Mouse (Mus musculus) midbrain, embryonic 12.5 days (tissue): Measurements from ENCODE around the gene Adprh. TPM values are rescaled to one million over a fixed set of nuclear protein-coding genes. Genes with fewer than 3 reads are reported as not detected.
"Not testable (repeated sequence)": the region's sequence is repeated elsewhere in the genome, so short reads cannot be mapped to it uniquely, and the experiment has no call there.

Source experiments
- ATAC-seq: fragments of 200-750 bp; cut with Nextera tagmentation; 2 replicates; pipeline ENCODE4 v1.8.0; 2017; ENCODE audit warnings: low read depth, moderate TSS enrichment, moderate library complexity; ENCODE audit not compliant: low FRiP score
- H3K27ac ChIP-seq: fragments of 300-500 bp; sonication (generic); replicated peaks from 2 replicates; pipeline ENCODE4 v1.5.1; 2016; ENCODE audit warnings: mild to moderate bottlenecking
- H3K27me3 ChIP-seq: fragments of 300-500 bp; sonication (generic); 2 replicates; pipeline ENCODE4 v1.6.1; 2016; ENCODE audit warnings: mild to moderate bottlenecking
- H3K36me3 ChIP-seq: fragments of 300-500 bp; sonication (generic); 2 replicates; pipeline ENCODE4 v1.6.1; 2016
- H3K4me1 ChIP-seq: fragments of 300-500 bp; sonication (generic); 2 replicates; pipeline ENCODE4 v1.6.1; 2016
- H3K4me2 ChIP-seq: fragments of 300-500 bp; sonication (generic); replicated peaks from 2 replicates; pipeline ENCODE4 v1.6.1; 2016; ENCODE audit warnings: mild to moderate bottlenecking, moderate library complexity
- H3K4me3 ChIP-seq: fragments of 300-500 bp; sonication (generic); 2 replicates; pipeline ENCODE4 v1.5.1; 2016; ENCODE audit warnings: mild to moderate bottlenecking
- H3K9ac ChIP-seq: fragments of 300-500 bp; sonication (generic); replicated peaks from 2 replicates; pipeline ENCODE4 v1.6.1; 2016; ENCODE audit warnings: mild to moderate bottlenecking, moderate library complexity
- H3K9me3 ChIP-seq: fragments of 300-500 bp; sonication (generic); 2 replicates; pipeline ENCODE4 v1.6.1; 2016; ENCODE audit warnings: mild to moderate bottlenecking
- WGBS: fragments of 180-500 bp; shearing (Covaris S2); methylation state at CpG from one replicate; pipeline ENCODE4 v1.1.7; 2016; 5-methylcytosine and 5-hydroxymethylcytosine counted together
- polyA plus RNA-seq: library from polyadenylated mRNA; unstranded; fragments of >200 nt; fragmentation: Nextera tagmentation; extraction: Ambion mirVana; gene quantifications from 2 replicates; pipeline ENCODE4 v1.2.1, GENCODE M21; 2016

Adprh gene
- polyA plus RNA-seq, 1 experiment from 2014 or later, result 138 TPM

GRCm38 (mm10) chr16:38448458-38448857 lies 4.0 kb downstream of the Adprh start:
- Histone ChIP-seq H3K9me3 (no peaks in the 10 kb centered on the region), H3K27me3 (no peaks in the 10 kb centered on the region), H3K4me1 (peaks cover 18% of the 10 kb centered on the region), H3K27ac (no peak overlapping the region), H3K36me3 (peaks cover 70% of the 10 kb centered on the region), H3K9ac (no peak overlapping the region), H3K4me2 (no peak overlapping the region), H3K4me3 (no peak overlapping the region)
- no peak for ATAC-seq
- 94% methylated on average over 12 of the region's 12 CpGs for WGBS

GRCm38 (mm10) chr16:38447366-38447765 lies 5.1 kb downstream of the Adprh start:
- H3K36me3 ChIP-seq, result peaks cover 79% of the 10 kb centered on the region
- H3K4me1 ChIP-seq, result peaks cover 14% of the 10 kb centered on the region
- no peak overlapping the region for H3K4me3 ChIP-seq
- H3K9ac ChIP-seq, result no peak overlapping the region
- no peak overlapping the region for H3K27ac ChIP-seq
- H3K27me3 ChIP-seq, result no peaks in the 10 kb centered on the region
- no peaks in the 10 kb centered on the region for H3K9me3 ChIP-seq
- 89% methylated on average over 21 of the region's 21 CpGs for WGBS
- no peak overlapping the region for H3K4me2 ChIP-seq
- ATAC-seq, result no peak

GRCm38 (mm10) chr16:38446141-38446540 lies 6.4 kb downstream of the Adprh start:
- H3K27me3 ChIP-seq, H3K9ac ChIP-seq, H3K4me1 ChIP-seq, H3K4me2 ChIP-seq, H3K4me3 ChIP-seq, H3K9me3 ChIP-seq, ATAC-seq, H3K27ac ChIP-seq: not testable (repeated sequence)
- peaks cover 83% of the 10 kb centered on the region for H3K36me3 ChIP-seq
- 98% methylated on average over 2 of the region's 2 CpGs for WGBS

GRCm38 (mm10) chr16:38445576-38445975 lies 6.9 kb downstream of the Adprh start:
- no peak for ATAC-seq
- 97% methylated on average over 20 of the region's 20 CpGs for WGBS
- Histone ChIP-seq H3K9ac (no peak overlapping the region), H3K36me3 (peaks cover 83% of the 10 kb centered on the region), H3K27ac (no peak overlapping the region), H3K4me1 (0 out of 2 replicates have a peak, but pooled peaks cover 6% of the 10 kb centered on the region), H3K27me3 (no peaks in the 10 kb centered on the region), H3K4me2 (no peak overlapping the region), H3K4me3 (no peak overlapping the region), H3K9me3 (no peaks in the 10 kb centered on the region)

- H3K9me3 ChIP-seq, result no peaks in the 10 kb centered on the region
- 0 out of 2 replicates have a peak, but pooled peaks cover 3% of the 10 kb centered on the region for H3K4me1 ChIP-seq
- H3K27me3 ChIP-seq, result no peaks in the 10 kb centered on the region
- 96% methylated on average over 1 of the region's 1 CpGs for WGBS
- no peak overlapping the region for H3K27ac ChIP-seq
- no peak for ATAC-seq
- H3K4me2 ChIP-seq, result no peak overlapping the region
- no peak overlapping the region for H3K9ac ChIP-seq
- H3K4me3 ChIP-seq, result no peak overlapping the region
- peaks cover 78% of the 10 kb centered on the region for H3K36me3 ChIP-seq
Observed at GRCm38 (mm10) chr16:38445046-38445445, 7.5 kb downstream of the Adprh start.

- Histone ChIP-seq H3K9ac (no peak overlapping the region), H3K36me3 (peaks cover 67% of the 10 kb centered on the region)
- 97% methylated on average over 7 of the region's 7 CpGs for WGBS
Observed at GRCm38 (mm10) chr16:38443721-38444464, 8.6 kb downstream of the Adprh start.

GRCm38 (mm10) chr16:38442216-38442615 lies 10.3 kb downstream of the Adprh start:
- no peak for ATAC-seq
- H3K9ac ChIP-seq, result no peak overlapping the region
- H3K4me1 ChIP-seq, result no peaks in the 10 kb centered on the region
- no peak overlapping the region for H3K27ac ChIP-seq
- H3K4me2 ChIP-seq, result no peak overlapping the region
- peaks cover 50% of the 10 kb centered on the region for H3K36me3 ChIP-seq
- no peak overlapping the region for H3K4me3 ChIP-seq
- 87% methylated on average over 8 of the region's 8 CpGs for WGBS
- H3K9me3 ChIP-seq, result no peaks in the 10 kb centered on the region
- H3K27me3 ChIP-seq, result no peaks in the 10 kb centered on the region

More at GRCm38 (mm10) chr16:38443721-38444464, 8.6 kb downstream of the Adprh start:
- no peak for ATAC-seq
- Histone ChIP-seq H3K4me1 (no peaks in the 10 kb centered on the region), H3K27ac (no peak overlapping the region), H3K4me2 (no peak overlapping the region), H3K4me3 (no peak overlapping the region), H3K27me3 (no peaks in the 10 kb centered on the region), H3K9me3 (no peaks in the 10 kb centered on the region)

GRCm38 (mm10) chr16:38441611-38442010 lies 10.9 kb downstream of the Adprh start:
- Histone ChIP-seq H3K9ac (no peak overlapping the region), H3K9me3 (no peaks in the 10 kb centered on the region), H3K27me3 (no peaks in the 10 kb centered on the region), H3K4me1 (no peaks in the 10 kb centered on the region), H3K27ac (no peak overlapping the region), H3K4me2 (no peak overlapping the region), H3K36me3 (peaks cover 44% of the 10 kb centered on the region), H3K4me3 (no peak overlapping the region)
- WGBS, result 88% methylated on average over 5 of the region's 5 CpGs
- ATAC-seq, result no peak

- H3K4me2 ChIP-seq, result no peak overlapping the region
- H3K4me1 ChIP-seq, result no peaks in the 10 kb centered on the region
- no peaks in the 10 kb centered on the region for H3K27me3 ChIP-seq
- H3K36me3 ChIP-seq, result peaks cover 32% of the 10 kb centered on the region
- no peak overlapping the region for H3K4me3 ChIP-seq
- H3K27ac ChIP-seq, result no peak overlapping the region
- ATAC-seq, result no peak
- no peak overlapping the region for H3K9ac ChIP-seq
- WGBS, result 88% methylated on average over 6 of the region's 6 CpGs
- no peaks in the 10 kb centered on the region for H3K9me3 ChIP-seq
Observed at GRCm38 (mm10) chr16:38440403-38440802, 12.1 kb downstream of the Adprh start.

GRCm38 (mm10) chr16:38439190-38439589 lies 13.3 kb downstream of the Adprh start:
- ATAC-seq, result no peak
- WGBS, result 85% methylated on average over 1 of the region's 1 CpGs
- H3K27me3 ChIP-seq, result no peaks in the 10 kb centered on the region
- H3K9me3 ChIP-seq, result no peaks in the 10 kb centered on the region
- H3K4me2 ChIP-seq, result no peak overlapping the region
- H3K36me3 ChIP-seq, result peaks cover 20% of the 10 kb centered on the region
- H3K4me1 ChIP-seq, result no peaks in the 10 kb centered on the region
- no peak overlapping the region for H3K27ac ChIP-seq
- no peak overlapping the region for H3K4me3 ChIP-seq
- H3K9ac ChIP-seq, result no peak overlapping the region

GRCm38 (mm10) chr16:38434295-38434795 lies 18.2 kb downstream of the Adprh start:
- H3K4me3 ChIP-seq, result no peak overlapping the region
- no peaks in the 10 kb centered on the region for H3K27me3 ChIP-seq
- H3K9ac ChIP-seq, result no peak overlapping the region
- WGBS, result 87% methylated on average over 4 of the region's 4 CpGs
- no peaks in the 10 kb centered on the region for H3K36me3 ChIP-seq
- no peaks in the 10 kb centered on the region for H3K9me3 ChIP-seq
- no peaks in the 10 kb centered on the region for H3K4me1 ChIP-seq
- no peak overlapping the region for H3K27ac ChIP-seq
- no peak for ATAC-seq
- no peak overlapping the region for H3K4me2 ChIP-seq

- Histone ChIP-seq H3K27ac (no peak overlapping the region), H3K36me3 (no peaks in the 10 kb centered on the region), H3K27me3 (no peaks in the 10 kb centered on the region), H3K9ac (no peak overlapping the region), H3K4me2 (no peak overlapping the region), H3K4me3 (no peak overlapping the region), H3K4me1 (no peaks in the 10 kb centered on the region), H3K9me3 (no peaks in the 10 kb centered on the region)
- ATAC-seq, result no peak
- 89% methylated on average over 8 of the region's 8 CpGs for WGBS
Observed at GRCm38 (mm10) chr16:38433514-38433913, 19.0 kb downstream of the Adprh start.
